Mouse (Mus musculus) neutrophil, adult 5-6 weeks (primary cell): ENCODE data around the gene Slc4a2. TPM values are rescaled to one million over a fixed set of nuclear protein-coding genes. Genes with fewer than 3 reads are reported as not detected.

Experiments
- ATAC-seq: fragments of 151-379, 151-347 bp; 2 replicates; pipeline ENCODE4 v1.8.0; 2017; ENCODE audit warnings: mild to moderate bottlenecking, moderate TSS enrichment; ENCODE audit not compliant: insufficient number of reproducible peaks, poor library complexity, low FRiP score, severe bottlenecking; ENCODE audit errors: extremely low read depth
- total RNA-seq: library from RNA; stranded (forward); fragments of 200-1000 nt; gene quantifications from 2 replicates; pipeline ENCODE4 v1.2.3, GENCODE M21; 2017

The Slc4a2 gene
- total RNA-seq: 56.8 and 58.0 TPM in 2 replicates

- peak; percentile 93 for ATAC-seq
Observed at GRCm38 (mm10) chr5:24423129-24424003, at the start of gene Slc4a2, which contains the start of gene Cdk5. TSS of gene Slc4a2 (plus strand) at chr5:24423837. TSS of gene Cdk5 (minus strand) at chr5:24423530.

- no peak for ATAC-seq
Observed at GRCm38 (mm10) chr5:24374216-24374615, 49.4 kb upstream of the Slc4a2 start.

- ATAC-seq: no peak
Observed at GRCm38 (mm10) chr5:24374666-24375328, 48.8 kb upstream of the Slc4a2 start.

GRCm38 (mm10) chr5:24378700-24379099, 44.9 kb upstream of the Slc4a2 start:
- no peak for ATAC-seq

- ATAC-seq: no peak
Observed at GRCm38 (mm10) chr5:24379501-24379900, 44.1 kb upstream of the Slc4a2 start.

- no peak for ATAC-seq
Observed at GRCm38 (mm10) chr5:24380499-24380898, 43.1 kb upstream of the Slc4a2 start.

GRCm38 (mm10) chr5:24381486-24381885, 42.2 kb upstream of the Slc4a2 start:
- no peak for ATAC-seq

GRCm38 (mm10) chr5:24381988-24382387, 41.6 kb upstream of the Slc4a2 start:
- ATAC-seq: no peak

GRCm38 (mm10) chr5:24383026-24383859, 40.4 kb upstream of the Slc4a2 start:
- peak; percentile 84 for ATAC-seq

GRCm38 (mm10) chr5:24384407-24384806, 39.2 kb upstream of the Slc4a2 start:
- no peak for ATAC-seq

- no peak for ATAC-seq
Observed at GRCm38 (mm10) chr5:24385374-24385773, 38.3 kb upstream of the Slc4a2 start.

- no peak for ATAC-seq
Observed at GRCm38 (mm10) chr5:24385887-24386550, 37.6 kb upstream of the Slc4a2 start.

- ATAC-seq: no peak
Observed at GRCm38 (mm10) chr5:24387264-24388241, 36.1 kb upstream of the Slc4a2 start.

GRCm38 (mm10) chr5:24388246-24388915, 35.3 kb upstream of the Slc4a2 start:
- no peak for ATAC-seq

GRCm38 (mm10) chr5:24389011-24389657, 34.5 kb upstream of the Slc4a2 start:
- no peak for ATAC-seq

GRCm38 (mm10) chr5:24389658-24390020, 34.0 kb upstream of the Slc4a2 start:
- ATAC-seq: no peak

GRCm38 (mm10) chr5:24391864-24392263, 31.8 kb upstream of the Slc4a2 start, which contains the start of gene Atg9b:
TSS of gene Atg9b (minus strand) at chr5:24392143.
- ATAC-seq: no peak
